Mouse (Mus musculus) midbrain, embryonic 13.5 days (tissue): ENCODE results near the gene Odf3b. TPM values are rescaled to one million over a fixed set of nuclear protein-coding genes. Genes with fewer than 3 reads are reported as not detected.

Experiments
- ATAC-seq: fragments of 200-750 bp; cut with Nextera tagmentation; 2 replicates; pipeline ENCODE4 v1.8.0; 2017; ENCODE audit warnings: mild to moderate bottlenecking, moderate TSS enrichment, moderate library complexity
- H3K27ac ChIP-seq: fragments of 300-500 bp; sonication (generic); 2 replicates; pipeline ENCODE4 v1.5.1; 2015; ENCODE audit warnings: inconsistent platforms, mild to moderate bottlenecking, moderate library complexity
- H3K27me3 ChIP-seq: fragments of 300-500 bp; sonication (generic); 2 replicates; pipeline ENCODE4 v1.6.1; 2015; ENCODE audit warnings: mild to moderate bottlenecking, inconsistent platforms
- H3K36me3 ChIP-seq: fragments of 300-500 bp; sonication (generic); 2 replicates; pipeline ENCODE4 v1.6.1; 2015; ENCODE audit warnings: mild to moderate bottlenecking, inconsistent platforms
- H3K4me1 ChIP-seq: fragments of 300-500 bp; sonication (generic); replicated peaks from 2 replicates; pipeline ENCODE4 v1.6.1; 2015; ENCODE audit warnings: inconsistent platforms
- H3K4me2 ChIP-seq: fragments of 300-500 bp; sonication (generic); replicated peaks from 2 replicates; pipeline ENCODE4 v1.6.1; 2015; ENCODE audit warnings: moderate library complexity, mild to moderate bottlenecking, inconsistent platforms
- H3K4me3 ChIP-seq: fragments of 300-500 bp; sonication (generic); replicated peaks from 2 replicates; pipeline ENCODE4 v1.5.1; 2015; ENCODE audit warnings: mild to moderate bottlenecking, inconsistent platforms
- H3K9ac ChIP-seq: fragments of 300-500 bp; sonication (generic); replicated peaks from 2 replicates; pipeline ENCODE4 v1.6.1; 2015; ENCODE audit warnings: mild to moderate bottlenecking, inconsistent platforms
- H3K9me3 ChIP-seq: fragments of 300-500 bp; sonication (generic); 2 replicates; pipeline ENCODE4 v1.6.1; 2016; ENCODE audit warnings: mild to moderate bottlenecking, inconsistent platforms
- WGBS: fragments of 180-500 bp; shearing (Covaris S2); methylation state at CpG from one replicate; pipeline ENCODE4 v1.1.7; 2015; 5-methylcytosine and 5-hydroxymethylcytosine counted together
- polyA plus RNA-seq: library from polyadenylated mRNA; unstranded; fragments of >200 nt; fragmentation: Nextera tagmentation; extraction: Ambion mirVana; gene quantifications from 2 replicates; pipeline ENCODE4 v1.2.1, GENCODE M21; 2015

Gene Odf3b
- polyA plus RNA-seq, 1 experiment from 2014 or later, result 1.3 TPM

DNA sequence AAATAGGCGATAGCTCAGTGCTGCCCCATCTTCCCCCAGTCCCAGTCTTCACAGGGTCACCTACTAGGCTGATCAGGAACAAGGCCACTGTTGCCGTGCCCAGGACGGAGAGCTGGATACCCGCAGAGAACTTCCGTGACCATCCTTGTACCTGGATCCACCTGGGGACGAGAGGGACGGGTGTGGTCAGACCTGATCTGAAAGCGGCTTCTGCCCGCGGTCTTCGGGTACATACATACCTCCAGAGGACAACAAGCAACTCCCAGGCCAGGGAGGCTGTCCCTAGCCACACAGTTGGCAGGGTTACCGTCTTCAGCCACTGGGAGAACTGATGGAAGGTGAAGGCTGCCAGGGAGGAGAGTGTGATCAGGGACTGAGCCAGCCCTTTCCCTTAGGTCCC lies 26.3 kb downstream of the Odf3b start:
- Histone ChIP-seq H3K36me3 (peaks cover 42% of the 10 kb centered on the region), H3K9me3 (no peaks in the 10 kb centered on the region), H3K4me1 (peaks cover 31% of the 10 kb centered on the region), H3K4me2 (no peak overlapping the region), H3K9ac (no peak overlapping the region), H3K4me3 (no peak overlapping the region), H3K27ac (no peak overlapping the region), H3K27me3 (no peaks in the 10 kb centered on the region)
- ATAC-seq, result no peak
- 96% methylated on average over 12 of the region's 12 CpGs for WGBS

- Histone ChIP-seq H3K4me3 (no peak overlapping the region), H3K9ac (no peak overlapping the region), H3K9me3 (no peaks in the 10 kb centered on the region), H3K27me3 (no peaks in the 10 kb centered on the region), H3K4me1 (peaks cover 24% of the 10 kb centered on the region), H3K27ac (no peak overlapping the region), H3K4me2 (no peak overlapping the region), H3K36me3 (peaks cover 42% of the 10 kb centered on the region)
- 94% methylated on average over 14 of the region's 14 CpGs for WGBS
- no peak for ATAC-seq
These were observed 27.0 kb downstream of the Odf3b start for GRCm38 (mm10) chr15:89352054-89352453.

DNA sequence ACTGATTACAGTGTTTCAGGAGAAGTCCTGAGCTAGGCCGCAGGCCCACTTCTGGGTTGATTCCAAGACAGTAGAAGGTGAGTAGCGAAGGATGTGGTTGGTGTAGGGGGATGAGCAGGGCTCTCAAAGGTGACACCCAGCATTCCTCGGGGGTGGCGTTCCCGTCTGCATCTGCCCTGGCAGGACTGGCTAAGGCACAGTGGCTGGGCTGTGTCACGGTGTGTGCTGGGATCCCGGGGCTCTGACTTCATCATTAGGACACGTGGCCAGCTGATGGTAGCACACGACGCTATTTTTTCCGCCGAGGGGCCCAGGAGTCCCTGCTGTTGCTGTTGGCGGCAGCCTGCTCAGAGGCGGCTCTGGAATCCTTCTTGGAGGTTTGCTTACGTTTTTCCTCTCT lies 27.8 kb downstream of the Odf3b start:
- Histone ChIP-seq H3K9me3 (no peaks in the 10 kb centered on the region), H3K27me3 (no peaks in the 10 kb centered on the region), H3K4me2 (no peak overlapping the region), H3K4me3 (no peak overlapping the region), H3K4me1 (peaks cover 17% of the 10 kb centered on the region), H3K36me3 (peaks cover 42% of the 10 kb centered on the region), H3K9ac (no peak overlapping the region), H3K27ac (no peak overlapping the region)
- WGBS, result 90% methylated on average over 15 of the region's 15 CpGs
- no peak for ATAC-seq

DNA sequence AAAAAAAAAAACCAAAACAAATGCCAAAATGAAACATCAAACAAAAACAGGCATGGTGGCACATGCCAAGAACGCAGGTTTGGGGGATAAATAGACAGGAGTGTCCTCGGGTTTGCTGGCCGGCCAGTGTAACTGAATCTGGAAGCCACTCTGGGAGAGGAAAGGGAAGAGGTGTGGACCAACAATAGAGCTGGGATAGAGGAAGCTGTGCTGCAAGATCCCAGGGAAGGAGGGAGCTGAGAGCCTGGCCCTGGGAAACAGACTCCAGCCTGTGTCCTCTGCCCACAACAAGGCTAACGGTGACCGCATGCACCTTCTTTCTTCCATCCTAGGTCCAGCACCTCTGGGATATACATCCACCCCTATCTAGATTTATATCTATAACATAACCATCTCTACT lies 28.6 kb downstream of the Odf3b start:
- Histone ChIP-seq H3K4me2 (no peak overlapping the region), H3K27ac (no peak overlapping the region), H3K27me3 (no peaks in the 10 kb centered on the region), H3K4me1 (peaks cover 14% of the 10 kb centered on the region), H3K36me3 (peaks cover 42% of the 10 kb centered on the region), H3K9ac (no peak overlapping the region), H3K9me3 (no peaks in the 10 kb centered on the region), H3K4me3 (no peak overlapping the region)
- 90% methylated on average over 5 of the region's 5 CpGs for WGBS
- ATAC-seq, result no peak

GRCm38 (mm10) chr15:89343325-89343724 lies 35.8 kb downstream of the Odf3b start:
- ATAC-seq, result no peak
- 87% methylated on average over 3 of the region's 3 CpGs for WGBS

GRCm38 (mm10) chr15:89341678-89342077 lies 37.4 kb downstream of the Odf3b start:
- H3K27ac ChIP-seq, result no peak overlapping the region
- H3K27me3 ChIP-seq, result no peaks in the 10 kb centered on the region
- no peaks in the 10 kb centered on the region for H3K4me1 ChIP-seq
- H3K9ac ChIP-seq, result no peak overlapping the region
- H3K36me3 ChIP-seq, result no peaks in the 10 kb centered on the region
- H3K9me3 ChIP-seq, result no peaks in the 10 kb centered on the region
- H3K4me2 ChIP-seq, result no peak overlapping the region
- no peak overlapping the region for H3K4me3 ChIP-seq
- no peak for ATAC-seq
- 37% methylated on average over 1 of the region's 1 CpGs for WGBS

More at GRCm38 (mm10) chr15:89343325-89343724, 35.8 kb downstream of the Odf3b start:
- Histone ChIP-seq H3K27me3 (no peaks in the 10 kb centered on the region), H3K9me3 (no peaks in the 10 kb centered on the region), H3K27ac (no peak overlapping the region), H3K4me1 (no peaks in the 10 kb centered on the region), H3K4me2 (no peak overlapping the region), H3K36me3 (no peaks in the 10 kb centered on the region), H3K9ac (no peak overlapping the region), H3K4me3 (no peak overlapping the region)

GRCm38 (mm10) chr15:89340136-89340535 lies 38.9 kb downstream of the Odf3b start:
- Histone ChIP-seq H3K4me2 (no peak overlapping the region), H3K27ac (no peak overlapping the region), H3K27me3 (no peaks in the 10 kb centered on the region), H3K9me3 (no peaks in the 10 kb centered on the region), H3K36me3 (no peaks in the 10 kb centered on the region), H3K4me3 (no peak overlapping the region), H3K9ac (no peak overlapping the region), H3K4me1 (no peaks in the 10 kb centered on the region)
- 79% methylated on average over 3 of the region's 3 CpGs for WGBS
- ATAC-seq, result no peak

DNA sequence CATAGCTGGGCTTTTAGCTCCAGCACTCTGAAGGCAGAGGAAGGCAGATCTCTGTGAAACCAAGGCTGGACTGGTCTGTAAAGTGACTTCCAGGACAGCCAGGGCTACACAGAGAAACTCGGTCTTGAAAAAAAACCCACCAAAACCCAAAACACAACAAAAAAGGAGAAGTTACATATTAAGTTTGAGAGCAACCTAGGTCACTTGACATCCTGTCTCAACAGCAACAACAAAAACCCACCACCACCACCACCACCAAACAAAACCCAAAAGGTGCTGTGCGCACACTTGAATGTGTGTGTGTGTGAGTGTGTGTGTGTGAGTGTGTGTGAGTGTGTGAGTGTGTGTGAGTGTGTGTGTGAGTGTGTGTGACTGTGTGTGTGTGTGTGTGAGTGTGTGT lies 39.4 kb downstream of the Odf3b start:
- ATAC-seq, result no peak

DNA sequence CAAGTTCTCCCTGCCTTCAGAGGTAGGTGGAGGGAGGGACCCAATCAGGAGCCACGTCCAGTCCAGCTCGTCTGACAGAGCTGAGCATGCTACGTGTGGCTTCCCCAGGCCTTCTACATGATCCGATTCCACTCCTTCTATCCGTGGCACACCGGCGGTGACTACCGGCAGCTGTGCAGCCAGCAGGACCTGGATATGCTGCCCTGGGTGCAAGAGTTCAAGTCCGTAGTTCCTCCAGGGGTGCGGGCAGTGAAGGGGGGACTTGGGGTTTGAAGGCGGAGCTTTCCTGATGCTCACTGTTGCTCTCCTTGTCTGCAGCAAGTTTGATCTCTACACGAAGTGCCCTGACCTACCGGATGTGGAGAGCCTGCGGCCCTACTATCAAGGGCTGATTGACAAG lies 42.7 kb downstream of the Odf3b start:
- H3K27me3 ChIP-seq, result no peaks in the 10 kb centered on the region
- H3K4me3 ChIP-seq, result no peak overlapping the region
- no peak for ATAC-seq
- H3K4me2 ChIP-seq, result no peak overlapping the region
- H3K9me3 ChIP-seq, result no peaks in the 10 kb centered on the region
- H3K27ac ChIP-seq, result no peak overlapping the region
- no peak overlapping the region for H3K9ac ChIP-seq
- no peaks in the 10 kb centered on the region for H3K36me3 ChIP-seq
- no peaks in the 10 kb centered on the region for H3K4me1 ChIP-seq
- WGBS, result 87% methylated on average over 14 of the region's 14 CpGs

More for the DNA sequence above, 39.4 kb downstream of the Odf3b start:
- Histone ChIP-seq H3K4me2 (no peak overlapping the region), H3K36me3 (no peaks in the 10 kb centered on the region), H3K4me1 (no peaks in the 10 kb centered on the region), H3K27me3 (no peaks in the 10 kb centered on the region), H3K9ac (no peak overlapping the region), H3K27ac (no peak overlapping the region), H3K9me3 (no peaks in the 10 kb centered on the region), H3K4me3 (no peak overlapping the region)
- 100% methylated on average over 2 of the region's 2 CpGs for WGBS

- no peak for ATAC-seq
- no peaks in the 10 kb centered on the region for H3K36me3 ChIP-seq
- H3K4me3 ChIP-seq, result no peak overlapping the region
- H3K27ac ChIP-seq, result no peak overlapping the region
- no peak overlapping the region for H3K9ac ChIP-seq
- H3K4me1 ChIP-seq, result no peaks in the 10 kb centered on the region
- H3K9me3 ChIP-seq, result no peaks in the 10 kb centered on the region
- H3K4me2 ChIP-seq, result no peak overlapping the region
- WGBS, result 83% methylated on average over 17 of the region's 17 CpGs
- no peaks in the 10 kb centered on the region for H3K27me3 ChIP-seq
These were observed 44.1 kb downstream of the Odf3b start for GRCm38 (mm10) chr15:89334774-89335537.

DNA sequence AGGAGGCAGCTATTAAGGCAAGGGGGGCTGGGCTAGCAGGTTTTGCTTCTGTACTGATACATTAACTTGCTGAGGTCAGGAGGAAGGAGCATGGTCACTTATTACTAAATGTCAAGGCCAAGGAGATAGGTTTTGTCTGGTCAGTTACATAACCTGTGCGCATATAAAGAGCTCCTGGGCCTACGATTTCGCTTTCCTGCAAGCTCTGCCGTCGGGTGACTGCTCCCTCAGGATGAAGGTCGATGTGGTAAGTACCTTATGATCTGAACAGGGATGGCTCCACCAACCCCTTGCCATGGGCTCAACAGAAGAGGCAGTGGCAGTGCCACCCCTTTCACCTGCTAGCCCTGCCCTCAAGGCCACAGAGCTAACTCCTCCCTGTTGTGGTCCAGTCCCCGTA lies 44.8 kb downstream of the Odf3b start, which contains the start of gene Miox:
TSS of gene Miox (plus strand) at position 128 of the 400 bp plus-strand sequence.
- Histone ChIP-seq H3K27ac (no peak within 1 kb of the TSS), H3K4me3 (no peak within 1 kb of the TSS), H3K9ac (no peak within 1 kb of the TSS), H3K27me3 (no peaks in the 10 kb centered on the region), H3K4me1 (no peaks in the 10 kb centered on the region), H3K36me3 (no peaks in the 10 kb centered on the region), H3K9me3 (no peaks in the 10 kb centered on the region), H3K4me2 (no peak within 1 kb of the TSS)
- no peak for ATAC-seq
- WGBS, result 94% methylated on average over 7 of the region's 7 CpGs
